Mouse (Mus musculus) midbrain, postnatal 0 days (tissue): ENCODE measurements around the gene Hfe2. TPM values are rescaled to one million over a fixed set of nuclear protein-coding genes. Genes with fewer than 3 reads are reported as not detected.
"Not testable (repeated sequence)": the region's sequence is repeated elsewhere in the genome, so short reads cannot be mapped to it uniquely, and the experiment has no call there.

Experiments used
- ATAC-seq: fragments of 200-750 bp; cut with Nextera tagmentation; 2 replicates; pipeline ENCODE4 v1.8.0; 2017; ENCODE audit warnings: moderate number of reproducible peaks, mild to moderate bottlenecking, moderate TSS enrichment, moderate library complexity; ENCODE audit not compliant: low FRiP score
- DNase-seq: peaks from one replicate; pipeline ENCODE4 v3.0.0-alpha.2; 2015; ENCODE audit warnings: low spot score
- H3K27ac ChIP-seq: fragments of 300-500 bp; sonication (generic); 2 replicates; pipeline ENCODE4 v1.5.1; 2014; ENCODE audit warnings: low read depth, mild to moderate bottlenecking, low read length, mixed read lengths
- H3K27me3 ChIP-seq: fragments of 300-500 bp; sonication (generic); 2 replicates; pipeline ENCODE4 v1.6.1; 2014; ENCODE audit warnings: low read length, control low read depth, mixed read lengths; ENCODE audit not compliant: insufficient read depth
- H3K36me3 ChIP-seq: fragments of 300-500 bp; sonication (generic); 2 replicates; pipeline ENCODE4 v1.6.1; 2014; ENCODE audit warnings: low read length, control low read depth, mixed read lengths; ENCODE audit not compliant: insufficient read depth
- H3K4me1 ChIP-seq: fragments of 300-500 bp; sonication (generic); 2 replicates; pipeline ENCODE4 v1.6.1; 2014; ENCODE audit warnings: mild to moderate bottlenecking, control low read depth, antibody characterized with exemption, low read length, mixed read lengths; ENCODE audit not compliant: insufficient read depth
- H3K4me2 ChIP-seq: fragments of 300-500 bp; sonication (generic); 2 replicates; pipeline ENCODE4 v1.6.1; 2014; ENCODE audit warnings: low read depth, mild to moderate bottlenecking, low read length, mixed read lengths; ENCODE audit not compliant: poor library complexity, severe bottlenecking
- H3K4me3 ChIP-seq: fragments of 300-500 bp; sonication (generic); 2 replicates; pipeline ENCODE4 v1.5.1; 2014; ENCODE audit warnings: low read depth, mild to moderate bottlenecking, low read length, moderate library complexity
- H3K9ac ChIP-seq: fragments of 300-500 bp; sonication (generic); replicated peaks from 2 replicates; pipeline ENCODE4 v1.6.1; 2014; ENCODE audit warnings: mild to moderate bottlenecking, low read length, moderate library complexity, mixed read lengths; ENCODE audit not compliant: poor library complexity, severe bottlenecking
- H3K9me3 ChIP-seq: fragments of 300-500 bp; sonication (generic); 2 replicates; pipeline ENCODE4 v1.6.1; 2016; ENCODE audit warnings: low read length, control low read depth
- CTCF ChIP-seq: IDR thresholded peaks from 2 replicates; pipeline ENCODE4 v1.5.1; 2016; ENCODE audit warnings: antibody characterized with exemption, mild to moderate bottlenecking
- whole genome bisulfite sequencing: fragments of 180-500 bp; shearing (Covaris S2); extraction: QIAGEN DNeasy Blood & Tissue Kit; methylation state at CpG from one replicate; pipeline ENCODE4 v1.1.7; 2014; 5-methylcytosine and 5-hydroxymethylcytosine counted together
- polyA plus RNA-seq: library from polyadenylated mRNA; unstranded; fragments of >200 nt; fragmentation: Nextera tagmentation; extraction: Ambion mirVana; gene quantifications from 2 replicates; pipeline ENCODE4 v1.2.1, GENCODE M21; 2015
- total RNA-seq: library from RNA; depleted of rRNA; stranded (reverse); fragments of >200 nt; gene quantifications from 2 replicates; pipeline ENCODE4 v1.2.3, GENCODE M21; 2014

The Hfe2 gene
- total and polyA plus RNA-seq, 2 experiments from 2014 or later: 2.0 TPM

DNA sequence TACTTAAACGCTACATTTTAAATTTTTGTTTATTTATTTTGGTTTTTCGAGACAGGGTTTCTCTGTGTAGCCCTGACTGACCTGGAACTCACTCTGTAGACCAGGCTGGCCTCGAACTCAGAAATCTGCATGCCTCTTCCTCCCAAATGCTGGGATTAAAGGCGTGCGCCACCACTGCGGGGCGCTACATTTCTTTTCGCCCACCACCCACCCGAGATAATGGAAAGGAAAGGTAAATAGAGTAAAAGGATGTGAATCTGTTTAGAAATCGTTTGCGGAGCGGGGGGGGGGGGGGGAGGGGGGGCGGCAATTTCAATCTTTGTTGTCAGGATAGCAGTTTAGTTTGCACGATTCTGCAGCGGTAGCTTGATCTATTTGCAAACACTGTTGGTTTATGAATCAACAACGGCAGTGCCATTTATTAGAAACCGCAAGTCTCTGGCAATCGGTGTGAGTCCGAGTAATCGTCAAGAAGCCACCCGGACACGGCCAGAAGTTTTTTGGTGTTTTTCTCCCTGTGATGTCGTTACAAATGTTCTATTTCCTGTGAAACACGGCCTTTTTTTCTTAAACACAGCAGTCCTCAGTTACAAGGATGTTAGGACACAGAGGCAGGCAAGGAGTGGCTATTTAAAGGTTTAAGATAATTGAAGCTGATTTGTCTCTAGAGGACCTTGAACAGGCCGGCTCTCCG lies 37.2 kb upstream of the Hfe2 start:
- H3K4me3 ChIP-seq: peak overlapping the region; percentile 31
- H3K27me3 ChIP-seq: 0 out of 2 replicates have a peak, but pooled peaks cover 3% of the 10 kb centered on the region
- H3K9me3 ChIP-seq: no peaks in the 10 kb centered on the region
- WGBS: 2% methylated on average over 26 of the region's 26 CpGs
- H3K9ac ChIP-seq: peak overlapping the region; percentile 51; the same call in 1 of the 2 replicates
- peak overlapping the region; percentile 74 for H3K27ac ChIP-seq
- no peaks in the 10 kb centered on the region for H3K4me1 ChIP-seq
- no peaks in the 10 kb centered on the region for H3K36me3 ChIP-seq
- TF ChIP-seq CTCF: peak; percentile 63
- peak; percentile 46 for DNase-seq
- peak overlapping the region; percentile 50 for H3K4me2 ChIP-seq
- no peak for ATAC-seq

DNA sequence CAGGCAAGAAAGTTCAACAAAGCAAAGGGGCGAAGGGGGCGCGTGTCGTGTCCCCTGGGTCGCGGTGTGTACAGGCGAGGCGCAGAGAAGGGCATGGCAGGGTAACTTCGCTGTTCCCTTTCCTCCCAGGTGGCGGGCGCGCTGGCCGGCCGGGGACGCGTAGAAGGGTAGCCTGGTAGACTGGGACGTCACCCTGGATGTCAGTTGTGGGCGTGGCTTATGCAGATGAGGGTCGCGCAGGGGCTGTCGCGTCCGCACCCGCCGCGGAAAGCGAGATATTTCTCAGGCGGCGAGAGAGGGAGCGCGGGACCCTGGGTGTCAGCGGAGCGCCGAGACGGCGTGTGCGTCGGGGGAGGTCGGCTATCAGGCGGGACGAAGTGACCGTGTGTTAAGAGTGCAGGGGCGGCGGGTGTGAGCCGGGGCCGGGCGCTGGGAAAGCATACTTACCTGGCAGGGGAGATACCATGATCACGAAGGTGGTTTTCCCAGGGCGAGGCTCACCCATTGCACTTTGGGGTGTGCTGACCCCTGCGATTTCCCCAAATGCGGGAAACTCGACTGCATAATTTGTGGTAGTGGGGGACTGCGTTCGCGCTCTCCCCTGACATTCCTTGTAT lies 36.6 kb upstream of the Hfe2 start:
- H3K27ac ChIP-seq: peak overlapping the region; percentile 74
- not testable (repeated sequence) for DNase-seq, H3K9me3 ChIP-seq, H3K36me3 ChIP-seq, H3K4me1 ChIP-seq, H3K27me3 ChIP-seq
- peak; percentile 86 for ATAC-seq
- peak overlapping the region; percentile 50 for H3K4me2 ChIP-seq
- peak overlapping the region; percentile 51; the same call in 1 of the 2 replicates for H3K9ac ChIP-seq
- H3K4me3 ChIP-seq: peak overlapping the region; percentile 31
- no CpG with 5 or more reads among the region's 55 CpGs for WGBS

DNA sequence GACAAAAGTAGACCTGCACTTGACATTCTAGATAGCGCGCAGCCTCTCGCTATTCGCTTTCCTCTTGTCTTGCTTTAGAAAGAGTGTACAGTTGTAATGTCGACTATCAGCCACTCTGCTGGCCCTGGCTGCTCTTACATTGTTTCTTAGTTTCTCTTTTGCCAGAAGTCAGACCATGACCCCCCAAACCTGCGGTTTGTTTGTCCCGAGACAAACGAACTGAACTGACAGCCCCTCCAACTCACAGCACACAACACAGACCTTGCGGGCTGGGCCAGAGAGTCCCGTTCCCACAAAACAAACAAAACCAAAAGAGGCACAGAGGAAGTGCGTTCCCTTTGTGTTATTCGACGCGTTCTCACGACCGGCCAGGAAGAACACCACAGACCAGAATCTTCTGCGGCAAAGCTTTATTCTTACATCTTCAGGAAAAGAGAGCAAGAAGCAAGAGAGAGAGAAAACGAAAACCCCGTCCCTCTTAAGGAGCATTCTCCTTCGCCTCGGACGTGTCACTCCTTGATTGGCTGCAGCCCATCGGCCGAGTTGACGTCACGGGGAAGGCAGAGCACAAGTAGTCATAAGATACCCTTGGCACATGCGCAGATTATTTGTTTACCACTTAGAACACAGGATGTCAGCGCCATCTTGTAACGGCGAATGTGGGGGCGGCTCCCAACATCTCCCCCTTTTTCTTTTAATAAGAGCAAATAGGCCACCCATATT lies 35.9 kb upstream of the Hfe2 start:
- not testable (repeated sequence) for H3K27ac ChIP-seq, H3K4me1 ChIP-seq, H3K4me2 ChIP-seq, H3K36me3 ChIP-seq, H3K27me3 ChIP-seq, H3K9ac ChIP-seq, DNase-seq, H3K4me3 ChIP-seq, H3K9me3 ChIP-seq
- peak; percentile 80 for ATAC-seq
- under 1% methylated on average over 9 of the region's 31 CpGs for WGBS

DNA sequence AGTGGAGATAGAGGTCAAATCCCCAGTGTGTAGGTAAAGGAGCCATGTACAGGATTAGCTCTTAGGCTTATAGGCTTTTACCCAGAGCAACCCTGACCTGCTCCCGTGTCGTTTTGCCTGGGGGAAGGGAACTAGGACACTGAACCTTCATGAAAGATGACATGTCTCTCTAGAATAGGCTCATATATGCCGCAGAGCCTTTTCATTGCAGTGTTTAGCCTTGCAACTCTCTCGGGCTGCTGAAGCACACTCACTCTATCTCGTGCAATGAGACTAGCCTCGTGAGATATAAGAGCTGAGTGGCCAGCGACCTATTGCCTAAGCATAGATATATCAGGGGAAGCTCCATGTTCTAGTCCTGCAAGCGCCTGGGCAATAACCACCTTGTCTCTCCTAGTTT lies 35.3 kb upstream of the Hfe2 start:
- H3K4me1 ChIP-seq, H3K4me3 ChIP-seq, DNase-seq, H3K36me3 ChIP-seq, H3K27me3 ChIP-seq, H3K9me3 ChIP-seq, ATAC-seq, H3K9ac ChIP-seq, H3K4me2 ChIP-seq: not testable (repeated sequence)
- WGBS: 14% methylated on average over 5 of the region's 8 CpGs
- peak overlapping the region; percentile 59; the same call in 1 of the 2 replicates for H3K27ac ChIP-seq

DNA sequence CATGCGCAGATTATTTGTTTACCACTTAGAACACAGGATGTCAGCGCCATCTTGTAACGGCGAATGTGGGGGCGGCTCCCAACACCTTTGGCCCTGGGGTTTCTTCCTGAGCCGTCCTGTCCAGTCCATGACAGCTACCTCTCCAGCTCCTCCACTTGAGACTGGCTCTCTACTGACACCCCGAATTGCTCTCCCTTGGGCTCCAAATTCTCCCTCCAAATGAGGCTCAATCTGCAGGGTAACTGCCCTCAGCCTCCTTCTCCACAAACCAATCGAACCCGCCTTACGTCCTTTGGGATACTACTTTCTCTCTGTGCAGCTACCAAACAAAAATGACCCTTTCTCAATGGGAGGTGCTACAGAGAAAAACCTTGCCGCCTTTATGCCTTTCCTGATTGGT lies 30.5 kb upstream of the Hfe2 start:
- not testable (repeated sequence) for H3K4me3 ChIP-seq, H3K27me3 ChIP-seq, H3K9ac ChIP-seq, DNase-seq, H3K4me1 ChIP-seq, H3K27ac ChIP-seq, H3K4me2 ChIP-seq, H3K9me3 ChIP-seq, H3K36me3 ChIP-seq, ATAC-seq
- WGBS: 95% methylated on average over 5 of the region's 11 CpGs

DNA sequence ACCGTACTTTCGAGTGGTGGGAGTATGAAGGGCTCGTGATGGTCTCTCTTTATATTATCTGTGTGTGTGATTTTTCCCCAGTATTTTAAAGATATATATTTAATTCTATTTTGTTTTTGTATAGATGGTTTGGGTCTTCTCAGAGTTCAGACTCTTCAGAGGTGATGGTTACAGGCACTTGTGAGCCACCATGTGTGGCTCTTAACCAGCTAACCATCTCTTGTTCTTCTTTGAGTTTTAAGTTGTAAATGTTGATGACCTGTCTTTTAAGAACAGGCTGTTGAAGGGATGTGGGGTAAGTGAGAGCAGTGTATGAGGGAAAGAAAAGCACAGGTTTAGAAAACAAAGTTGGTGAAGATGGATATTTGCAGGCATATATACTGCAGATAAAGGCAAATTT lies 30.1 kb upstream of the Hfe2 start:
- H3K4me3 ChIP-seq: no peak overlapping the region
- H3K9me3 ChIP-seq: no peaks in the 10 kb centered on the region
- no peaks in the 10 kb centered on the region for H3K27me3 ChIP-seq
- no peak overlapping the region for H3K4me2 ChIP-seq
- H3K36me3 ChIP-seq: no peaks in the 10 kb centered on the region
- 98% methylated on average over 3 of the region's 3 CpGs for WGBS
- DNase-seq (no peak), ATAC-seq (no peak)
- no peak overlapping the region for H3K9ac ChIP-seq
- peaks cover 4% of the 10 kb centered on the region; the same call in 1 of the 2 replicates for H3K4me1 ChIP-seq
- no peak overlapping the region for H3K27ac ChIP-seq
- TF ChIP-seq CTCF: no peak
